Mouse (Mus musculus): Measurements from ENCODE around the gene Emc10. TPM values are rescaled to one million over a fixed set of nuclear protein-coding genes. Genes with fewer than 3 reads are reported as not detected.

Emc10 gene
- polyA plus RNA-seq, 1 experiment from 2014 or later, result 97.0 TPM

DNA sequence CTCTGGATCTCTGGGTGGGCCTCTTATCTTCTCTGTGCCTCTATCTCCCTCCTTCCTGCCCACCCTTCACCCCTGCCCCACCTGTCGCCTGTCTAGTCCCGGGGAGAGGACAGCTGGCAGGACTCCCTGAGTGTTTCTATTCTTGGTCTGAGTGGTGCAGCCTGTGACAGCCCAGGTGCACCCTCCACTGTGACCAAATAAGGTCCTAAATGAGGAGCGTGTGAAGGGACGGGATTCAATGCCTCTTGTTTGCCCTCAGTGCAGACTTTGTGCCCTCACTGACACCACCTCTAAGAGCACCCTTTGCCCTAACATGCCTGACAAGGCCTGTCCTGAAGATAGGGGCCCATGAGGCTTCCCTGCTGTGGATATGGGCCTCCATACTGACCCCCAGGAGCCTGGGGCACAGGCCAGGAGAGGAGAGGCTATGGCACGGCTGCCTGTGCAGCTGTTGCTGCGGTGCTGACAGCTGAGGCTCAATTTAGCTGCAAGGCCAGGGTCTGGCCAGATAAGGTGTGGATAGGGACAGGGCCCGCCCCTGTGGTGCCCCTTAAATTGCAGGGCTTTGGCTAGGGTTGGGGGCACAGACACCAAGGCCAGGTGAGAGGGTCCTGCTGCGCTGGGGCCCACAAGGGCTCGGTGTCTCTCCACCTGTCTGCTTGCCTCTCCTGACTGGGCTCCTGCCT, 23.2 kb downstream of the Emc10 start:
- H3K36me3 ChIP-seq, result no peaks in the 10 kb centered on the region
- 37% methylated on average over 9 of the region's 9 CpGs for WGBS
- ATAC-seq, result peak; percentile 19; the same call in 1 of the 2 replicates
- H3K27ac ChIP-seq, result peak overlapping the region; percentile 44; the same call in 1 of the 2 replicates
- H3K27me3 ChIP-seq (replicated peaks), result peaks cover 14% of the 10 kb centered on the region
- H3K9ac ChIP-seq, result no peak overlapping the region
- no peak overlapping the region for H3K4me2 ChIP-seq (replicated peaks)
- peaks cover 24% of the 10 kb centered on the region for H3K4me1 ChIP-seq (replicated peaks)
- no peaks in the 10 kb centered on the region for H3K9me3 ChIP-seq
- H3K4me3 ChIP-seq (replicated peaks), result no peak overlapping the region

- H3K9me3 ChIP-seq, result no peaks in the 10 kb centered on the region
- no peak overlapping the region for H3K27ac ChIP-seq
- H3K4me2 ChIP-seq (replicated peaks), result no peak overlapping the region
- no peak overlapping the region for H3K9ac ChIP-seq
- no peak overlapping the region for H3K4me3 ChIP-seq (replicated peaks)
- ATAC-seq, result no peak
- no peaks in the 10 kb centered on the region for H3K36me3 ChIP-seq
- peaks cover 25% of the 10 kb centered on the region for H3K4me1 ChIP-seq (replicated peaks)
- peaks cover 14% of the 10 kb centered on the region for H3K27me3 ChIP-seq (replicated peaks)
- 17% methylated on average over 1 of the region's 1 CpGs for WGBS
Measured at GRCm38 (mm10) chr7:44472558-44472885, 23.8 kb downstream of the Emc10 start.

DNA sequence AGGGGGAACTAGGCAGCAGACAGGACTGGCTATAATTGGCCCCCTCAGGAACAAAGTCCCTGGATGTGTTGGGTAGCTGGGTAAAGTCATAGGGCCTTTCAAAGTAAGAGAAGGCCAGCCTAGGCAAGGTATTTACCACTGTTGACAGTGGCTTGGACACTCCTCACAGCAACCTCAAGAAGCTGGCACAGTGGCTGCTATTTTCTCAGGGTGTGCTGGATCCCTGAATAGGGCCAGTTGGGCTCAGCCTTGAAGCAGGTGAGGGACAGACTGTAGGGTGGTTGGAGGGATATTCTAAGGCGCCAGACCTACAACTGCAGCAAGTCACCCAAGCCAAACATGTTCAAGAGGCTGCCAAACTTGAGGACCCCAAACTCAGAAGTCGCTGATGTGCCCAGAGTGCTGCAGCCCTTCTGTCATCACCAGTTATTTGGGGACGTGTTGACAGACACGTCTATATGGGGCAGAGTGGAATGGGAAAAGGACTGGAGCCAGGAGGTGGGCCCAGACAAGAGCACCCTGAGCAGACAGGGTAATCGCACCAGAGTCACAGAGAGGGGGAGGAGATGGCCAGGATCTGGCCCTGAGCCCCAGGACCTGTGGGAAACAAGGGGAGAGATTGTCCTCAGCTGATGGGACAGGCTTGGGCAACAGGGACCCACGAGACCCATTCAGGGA, 24.3 kb downstream of the Emc10 start:
- Histone ChIP-seq H3K4me3 (replicated peaks) (no peak overlapping the region), H3K9ac (no peak overlapping the region), H3K9me3 (no peaks in the 10 kb centered on the region), H3K27me3 (replicated peaks) (peaks cover 14% of the 10 kb centered on the region), H3K4me1 (replicated peaks) (peaks cover 30% of the 10 kb centered on the region), H3K4me2 (replicated peaks) (no peak overlapping the region), H3K27ac (no peak overlapping the region), H3K36me3 (no peaks in the 10 kb centered on the region)
- no peak for ATAC-seq
- 47% methylated on average over 6 of the region's 6 CpGs for WGBS

- H3K9me3 ChIP-seq, result no peaks in the 10 kb centered on the region
Measured at GRCm38 (mm10) chr7:44470696-44471612, 25.4 kb downstream of the Emc10 start.

DNA sequence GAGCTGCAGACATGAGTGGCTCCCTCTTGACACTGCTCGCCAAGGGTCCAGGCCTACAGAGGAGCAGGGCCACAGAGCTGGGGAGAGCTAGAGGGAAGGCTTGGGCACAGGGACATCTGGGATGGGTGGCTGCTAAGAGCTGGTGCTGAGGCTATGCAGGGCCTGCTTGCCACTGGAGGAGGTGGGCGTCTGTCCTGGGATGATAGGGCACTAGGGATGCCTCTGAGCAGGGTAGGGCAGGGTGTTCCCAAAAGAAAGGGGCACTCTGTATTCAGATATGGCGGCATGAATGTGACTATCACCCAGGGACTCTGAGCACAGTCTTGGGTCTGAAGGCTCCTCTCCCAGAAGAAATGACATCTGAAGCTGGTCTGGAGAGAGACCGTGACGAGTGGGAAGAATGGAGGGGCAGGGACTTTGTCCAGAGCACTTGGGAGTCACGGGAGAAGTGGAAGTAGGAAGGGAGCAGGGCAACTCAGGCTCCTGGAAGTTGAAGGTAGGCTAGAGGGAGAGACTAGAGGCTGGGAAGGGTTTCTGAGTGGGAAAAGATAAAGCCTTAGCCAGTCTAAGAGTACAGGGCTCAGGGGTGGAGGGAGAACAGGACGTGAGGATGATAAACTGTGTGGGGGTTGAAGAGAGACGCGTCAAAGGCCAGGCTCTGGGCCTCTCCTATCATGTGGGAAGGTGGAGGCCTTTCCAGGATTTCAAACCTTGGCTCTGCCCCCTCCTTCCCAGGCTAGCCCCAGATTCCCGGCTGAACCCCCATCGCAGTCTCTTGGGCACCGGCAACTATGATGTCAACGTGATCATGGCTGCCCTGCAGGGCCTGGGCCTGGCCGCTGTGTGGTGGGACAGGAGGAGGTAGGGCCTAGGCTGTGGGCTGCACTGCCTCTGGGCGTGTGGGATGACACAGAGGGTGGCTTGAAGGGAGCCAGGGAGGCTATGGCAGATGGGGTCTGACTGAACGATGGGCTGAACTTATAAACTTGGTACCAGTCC, 26.4 kb downstream of the Emc10 start:
- no peak overlapping the region for H3K9ac ChIP-seq
- H3K4me2 ChIP-seq (replicated peaks), result no peak overlapping the region
- WGBS, result 90% methylated on average over 16 of the region's 16 CpGs
- H3K9me3 ChIP-seq, result no peaks in the 10 kb centered on the region
- H3K27me3 ChIP-seq (replicated peaks), result peaks cover 7% of the 10 kb centered on the region
- H3K27ac ChIP-seq, result no peak overlapping the region
- no peaks in the 10 kb centered on the region for H3K36me3 ChIP-seq
- no peak for ATAC-seq
- H3K4me3 ChIP-seq (replicated peaks), result no peak overlapping the region
- peaks cover 30% of the 10 kb centered on the region for H3K4me1 ChIP-seq (replicated peaks)

More at GRCm38 (mm10) chr7:44470696-44471612, 25.4 kb downstream of the Emc10 start:
- Histone ChIP-seq H3K4me1 (replicated peaks) (peaks cover 30% of the 10 kb centered on the region), H3K27me3 (replicated peaks) (peaks cover 14% of the 10 kb centered on the region), H3K36me3 (no peaks in the 10 kb centered on the region), H3K27ac (no peak overlapping the region), H3K4me3 (replicated peaks) (no peak overlapping the region), H3K9ac (no peak overlapping the region), H3K4me2 (replicated peaks) (no peak overlapping the region)
- ATAC-seq, result no peak
- 78% methylated on average over 16 of the region's 16 CpGs for WGBS

DNA sequence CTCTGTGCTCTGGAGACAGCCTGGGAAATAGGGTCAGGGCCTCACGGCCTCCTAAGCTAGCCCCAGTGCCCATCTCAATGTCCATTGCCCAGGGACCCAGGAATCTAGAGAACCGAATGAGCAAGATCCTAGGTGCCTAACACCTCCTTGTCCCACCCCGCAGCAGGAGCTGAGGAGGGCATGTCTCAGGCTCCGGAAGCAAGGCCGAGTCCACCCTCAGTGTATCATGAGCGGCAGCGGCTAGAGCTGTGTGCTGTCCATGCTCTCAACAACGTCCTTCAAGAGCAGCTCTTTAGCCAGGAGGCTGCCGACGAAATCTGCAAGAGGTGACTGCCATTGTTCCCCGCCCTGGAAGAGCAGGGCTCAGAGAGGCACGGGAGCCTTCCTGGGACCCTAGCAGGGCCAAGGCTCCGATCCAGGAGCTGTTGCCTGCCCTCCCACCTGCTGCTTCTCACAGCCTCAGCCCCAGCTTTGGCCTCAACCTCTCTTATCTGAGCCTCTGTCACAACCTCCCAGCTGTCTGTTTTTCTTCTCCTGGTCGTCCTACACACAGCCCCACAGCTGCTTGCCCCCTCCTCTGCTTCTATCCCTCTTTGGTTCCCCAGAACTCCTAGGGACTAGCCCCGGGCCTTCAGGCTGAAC, 27.6 kb downstream of the Emc10 start:
- H3K4me3 ChIP-seq (replicated peaks), result peak overlapping the region; percentile 67
- no peaks in the 10 kb centered on the region for H3K9me3 ChIP-seq
- no peaks in the 10 kb centered on the region for H3K36me3 ChIP-seq
- H3K4me2 ChIP-seq (replicated peaks), result peak overlapping the region; percentile 77
- peaks cover 25% of the 10 kb centered on the region for H3K4me1 ChIP-seq (replicated peaks)
- H3K9ac ChIP-seq, result peak overlapping the region; percentile 71
- WGBS, result 64% methylated on average over 15 of the region's 15 CpGs
- peaks cover 9% of the 10 kb centered on the region for H3K27me3 ChIP-seq (replicated peaks)
- no peak for ATAC-seq
- H3K27ac ChIP-seq, result no peak overlapping the region

DNA sequence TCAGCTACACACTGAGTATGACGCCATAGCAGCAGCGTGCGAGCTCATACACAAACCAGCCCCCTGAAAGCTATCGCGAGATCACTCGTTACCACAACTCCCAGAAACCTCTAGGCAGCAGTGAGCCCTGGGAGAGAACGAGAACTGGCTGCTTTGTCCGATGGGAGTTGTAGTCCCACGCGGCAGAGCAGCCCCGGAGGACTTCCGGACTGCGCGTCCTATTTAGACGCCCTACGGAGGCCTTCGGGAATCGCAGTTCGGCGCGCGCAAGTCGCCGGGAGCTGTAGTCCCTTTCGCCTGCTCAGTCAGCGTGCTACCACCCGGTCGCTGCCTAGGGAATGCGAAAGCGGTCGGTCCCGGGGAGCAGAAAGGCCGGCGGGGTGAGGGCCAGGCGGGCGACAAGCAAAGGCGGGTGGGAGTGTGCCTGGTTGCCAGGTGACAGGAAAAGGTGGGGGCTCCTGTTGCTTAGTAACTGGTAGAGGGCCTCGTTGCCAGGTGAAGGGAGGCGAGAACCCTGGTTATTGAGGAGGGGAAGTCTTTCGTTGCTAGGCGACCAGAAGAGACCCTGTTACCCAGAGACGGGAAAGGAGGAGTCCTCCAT, 28.4 kb downstream of the Emc10 start, which contains the start of gene Josd2:
Gene Josd2 (plus strand): TSS at position 170 of the 601 bp plus-strand sequence.
- H3K27ac ChIP-seq, result peak within 1 kb of the TSS; percentile 72
- no peaks in the 10 kb centered on the region for H3K36me3 ChIP-seq
- H3K27me3 ChIP-seq (replicated peaks), result peaks cover 18% of the 10 kb centered on the region
- H3K4me2 ChIP-seq (replicated peaks), result peak within 1 kb of the TSS; percentile 77
- peak within 1 kb of the TSS; percentile 71 for H3K9ac ChIP-seq
- H3K4me3 ChIP-seq (replicated peaks), result peak within 1 kb of the TSS; percentile 67
- peak; percentile 98 for ATAC-seq
- under 1% methylated on average over 42 of the region's 42 CpGs for WGBS
- H3K4me1 ChIP-seq (replicated peaks), result peaks cover 20% of the 10 kb centered on the region
- no peaks in the 10 kb centered on the region for H3K9me3 ChIP-seq

DNA sequence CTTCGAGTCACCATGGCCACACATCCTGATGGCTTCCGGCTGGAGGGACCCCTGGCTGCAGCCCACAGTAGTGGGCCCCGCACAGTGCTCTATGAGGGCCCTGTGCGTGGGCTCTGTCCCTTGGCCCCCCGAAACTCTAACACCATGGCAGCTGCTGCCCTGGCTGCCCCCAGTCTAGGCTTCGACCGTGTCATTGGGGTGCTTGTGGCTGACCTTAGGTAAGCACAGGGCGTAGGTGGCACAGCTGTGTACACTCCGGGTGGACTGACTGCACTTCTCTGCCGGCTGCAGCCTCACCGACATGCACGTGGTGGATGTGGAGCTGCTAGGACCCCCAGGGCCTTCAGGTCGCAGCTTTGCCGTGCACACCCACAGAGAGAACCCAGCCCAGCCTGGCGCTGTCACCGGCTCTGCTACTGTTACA, 29.4 kb downstream of the Emc10 start:
- no peaks in the 10 kb centered on the region for H3K36me3 ChIP-seq
- peak overlapping the region; percentile 77 for H3K4me2 ChIP-seq (replicated peaks)
- 84% methylated on average over 16 of the region's 16 CpGs for WGBS

DNA sequence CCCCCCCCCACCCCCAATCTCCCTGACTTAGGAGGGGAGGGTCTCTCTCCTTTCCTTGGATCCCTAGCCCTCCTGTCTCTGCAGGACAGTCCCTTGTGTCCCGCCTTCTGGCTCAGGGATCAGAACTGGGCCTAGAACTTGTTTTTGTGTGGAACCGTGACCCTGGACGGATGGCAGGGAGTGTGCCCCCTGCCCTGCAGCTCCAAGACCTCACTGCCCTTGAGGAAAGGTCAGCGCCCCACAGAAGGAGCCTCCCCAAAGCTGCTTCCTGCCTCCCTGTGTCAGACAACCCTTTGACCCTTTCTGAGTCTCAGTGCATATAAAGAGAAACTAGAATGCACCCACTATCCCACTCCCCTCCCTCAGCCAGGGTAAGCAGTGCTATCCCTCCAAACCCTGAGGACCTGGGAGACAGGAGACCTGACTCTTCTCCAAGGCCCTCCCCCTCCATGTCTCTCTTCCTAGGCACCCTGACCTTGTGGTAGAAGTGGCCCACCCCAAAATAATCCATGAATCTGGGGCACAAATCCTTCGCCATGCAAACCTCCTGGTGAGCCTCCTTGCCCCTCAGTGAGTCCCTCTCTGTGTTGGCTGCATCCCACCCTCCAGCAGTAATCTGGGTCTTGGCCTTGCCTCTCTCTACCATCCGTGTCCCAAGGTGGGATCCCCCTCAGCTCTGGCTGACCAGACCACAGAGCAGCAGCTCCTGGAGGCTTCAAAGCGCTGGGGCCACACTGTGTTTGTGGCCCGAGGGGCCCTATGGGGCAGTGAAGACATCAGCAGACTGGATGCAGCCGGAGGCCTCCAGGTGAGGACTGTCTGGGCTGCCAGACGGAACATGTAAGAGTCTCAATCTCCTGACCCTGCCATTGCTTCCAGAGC, 30.1 kb downstream of the Emc10 start:
- H3K4me1 ChIP-seq (replicated peaks), result peaks cover 17% of the 10 kb centered on the region
- H3K4me2 ChIP-seq (replicated peaks), result no peak overlapping the region; the same call in 1 of the 2 replicates
- no peaks in the 10 kb centered on the region for H3K36me3 ChIP-seq
- no peak overlapping the region for H3K27ac ChIP-seq
- no peak overlapping the region for H3K4me3 ChIP-seq (replicated peaks)
- WGBS, result 77% methylated on average over 10 of the region's 10 CpGs
- no peaks in the 10 kb centered on the region for H3K9me3 ChIP-seq
- ATAC-seq, result no peak
- H3K27me3 ChIP-seq (replicated peaks), result peaks cover 34% of the 10 kb centered on the region
- no peak overlapping the region for H3K9ac ChIP-seq

More for the DNA sequence above, 29.4 kb downstream of the Emc10 start:
- 0 out of 2 replicates have a peak, but pooled peaks have one; percentile 0 for ATAC-seq
- Histone ChIP-seq H3K4me1 (replicated peaks) (peaks cover 17% of the 10 kb centered on the region), H3K27me3 (replicated peaks) (peaks cover 28% of the 10 kb centered on the region), H3K27ac (no peak overlapping the region), H3K9ac (no peak overlapping the region), H3K4me3 (replicated peaks) (peak overlapping the region; percentile 67; the same call in 1 of the 2 replicates), H3K9me3 (no peaks in the 10 kb centered on the region)

GRCm38 (mm10) chr7:44465111-44465510, 31.2 kb downstream of the Emc10 start, which contains the start of gene Aspdh:
Aspdh (plus strand) TSS chr7:44465391.
- no peak within 1 kb of the TSS for H3K27ac ChIP-seq
- H3K9me3 ChIP-seq, result no peaks in the 10 kb centered on the region
- H3K4me3 ChIP-seq (replicated peaks), result no peak within 1 kb of the TSS
- no peak for ATAC-seq
- WGBS, result 64% methylated on average over 2 of the region's 2 CpGs
- H3K4me1 ChIP-seq (replicated peaks), result peaks cover 17% of the 10 kb centered on the region
- H3K4me2 ChIP-seq (replicated peaks), result no peak within 1 kb of the TSS
- H3K9ac ChIP-seq, result no peak within 1 kb of the TSS
- H3K27me3 ChIP-seq (replicated peaks), result peaks cover 46% of the 10 kb centered on the region
- no peaks in the 10 kb centered on the region for H3K36me3 ChIP-seq
